Mouse (Mus musculus): Measurements from ENCODE around the gene Pparg.

Gene Pparg

GRCm38 (mm10) chr6:115504160-115504558, 143.4 kb downstream of the Pparg start:
- in situ Hi-C loops (cut with MboI, MseI), result no loop called here

GRCm38 (mm10) chr6:115504915-115505314, 144.2 kb downstream of the Pparg start:
- in situ Hi-C loops (cut with MboI, MseI), result no loop called here

GRCm38 (mm10) chr6:115506425-115506824, 145.7 kb downstream of the Pparg start:
- in situ Hi-C loops (cut with MboI, MseI), result no loop called here

GRCm38 (mm10) chr6:115511447-115511846, 150.7 kb downstream of the Pparg start:
- in situ Hi-C loops (cut with MboI, MseI), result no loop called here

GRCm38 (mm10) chr6:115513207-115513606, 152.5 kb downstream of the Pparg start:
- in situ Hi-C loops (cut with MboI, MseI), result no loop called here

GRCm38 (mm10) chr6:115517904-115518303, 157.2 kb downstream of the Pparg start:
- in situ Hi-C loops (cut with MboI, MseI), result no loop called here

GRCm38 (mm10) chr6:115518352-115518751, 157.6 kb downstream of the Pparg start:
- in situ Hi-C loops (cut with MboI, MseI), result no loop called here

- in situ Hi-C loops (cut with MboI, MseI), result no loop called here
Observed at GRCm38 (mm10) chr6:115519275-115519699, 158.5 kb downstream of the Pparg start.

GRCm38 (mm10) chr6:115521923-115522322, 161.2 kb downstream of the Pparg start:
- in situ Hi-C loops (cut with MboI, MseI), result no loop called here

GRCm38 (mm10) chr6:115522691-115523146, 162.0 kb downstream of the Pparg start:
- in situ Hi-C loops (cut with MboI, MseI), result no loop called here

GRCm38 (mm10) chr6:115523201-115523600, 162.4 kb downstream of the Pparg start:
- in situ Hi-C loops (cut with MboI, MseI), result no loop called here

GRCm38 (mm10) chr6:115524449-115524990, 163.8 kb downstream of the Pparg start:
- in situ Hi-C loops (cut with MboI, MseI), result no loop called here

GRCm38 (mm10) chr6:115527418-115527817, 166.7 kb downstream of the Pparg start:
- in situ Hi-C loops (cut with MboI, MseI), result no loop called here

- in situ Hi-C loops (cut with MboI, MseI), result no loop called here
Observed at GRCm38 (mm10) chr6:115528372-115528771, 167.6 kb downstream of the Pparg start.

GRCm38 (mm10) chr6:115534617-115535016, 173.9 kb downstream of the Pparg start:
- in situ Hi-C loops (cut with MboI, MseI), result loop anchor here (5.0 kb wide), 2 partner anchors 52 to 297 kb away; no protein-coding TSS in a partner anchor

- in situ Hi-C loops (cut with MboI, MseI), result loop anchor here (5.0 kb wide), 2 partner anchors 54 to 299 kb away; no protein-coding TSS in a partner anchor
Observed at GRCm38 (mm10) chr6:115536169-115536568, 175.4 kb downstream of the Pparg start.

GRCm38 (mm10) chr6:115538645-115539429, 178.1 kb downstream of the Pparg start:
- in situ Hi-C loops (cut with MboI, MseI), result loop anchor here (5.0 kb wide), 2 partner anchors 57 to 302 kb away; no protein-coding TSS in a partner anchor
